Mouse (Mus musculus) thymus, postnatal 10 days (tissue): ENCODE data around the gene Dnajb1.

Experiments used
- DNase-seq, 2 experiments: peaks; one replicate each; pipeline ENCODE4 v3.0.0; 2021; ENCODE audit warnings: low spot score in 2 of 2

The Dnajb1 gene

DNA sequence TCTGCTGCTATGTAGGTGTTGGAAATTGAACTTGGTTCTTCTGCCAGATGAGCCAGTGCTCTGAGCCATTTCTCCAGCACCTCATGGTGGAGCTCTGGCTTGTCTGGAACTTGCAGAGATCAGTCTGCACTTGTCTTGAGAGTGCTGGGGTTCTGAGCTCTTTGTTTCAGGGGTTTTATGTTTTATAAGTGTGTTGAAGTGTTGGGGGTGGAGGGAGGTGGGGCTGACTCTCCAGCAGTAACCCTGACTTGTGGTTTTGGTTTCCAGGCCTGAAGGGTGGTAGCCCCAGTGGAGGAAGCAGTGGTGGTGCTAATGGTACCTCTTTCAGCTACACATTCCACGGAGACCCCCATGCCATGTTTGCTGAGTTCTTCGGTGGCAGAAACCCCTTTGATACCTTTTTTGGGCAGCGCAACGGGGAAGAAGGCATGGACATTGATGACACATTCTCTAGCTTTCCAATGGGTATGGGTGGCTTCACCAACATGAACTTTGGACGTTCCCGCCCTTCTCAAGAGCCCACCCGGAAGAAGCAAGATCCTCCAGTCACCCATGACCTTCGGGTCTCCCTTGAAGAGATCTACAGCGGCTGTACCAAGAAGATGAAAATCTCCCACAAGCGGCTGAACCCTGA lies 1.7 kb downstream of the Dnajb1 start:
- no peak for DNase-seq

DNA sequence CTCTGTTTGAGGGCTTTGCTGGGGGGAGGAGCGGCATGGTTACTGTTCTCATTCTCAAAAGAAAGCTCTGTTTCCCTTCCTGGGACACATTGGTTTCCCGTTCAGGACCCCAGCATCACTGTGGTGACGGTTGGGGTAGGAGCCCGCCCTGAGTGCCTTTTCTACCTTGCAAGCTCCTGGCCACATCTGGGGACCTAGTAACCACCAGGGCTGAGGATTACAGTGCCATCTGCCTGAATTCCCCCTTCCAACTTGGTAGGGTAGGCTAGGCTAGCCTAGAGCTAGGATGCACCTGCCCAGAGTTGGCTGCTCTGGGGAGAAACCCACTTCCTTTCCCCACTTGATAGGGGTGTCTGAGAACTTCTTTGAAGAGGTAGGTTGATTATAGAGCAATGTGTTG lies 3.9 kb downstream of the Dnajb1 start:
- peak; percentile 72 to 82 for DNase-seq

DNA sequence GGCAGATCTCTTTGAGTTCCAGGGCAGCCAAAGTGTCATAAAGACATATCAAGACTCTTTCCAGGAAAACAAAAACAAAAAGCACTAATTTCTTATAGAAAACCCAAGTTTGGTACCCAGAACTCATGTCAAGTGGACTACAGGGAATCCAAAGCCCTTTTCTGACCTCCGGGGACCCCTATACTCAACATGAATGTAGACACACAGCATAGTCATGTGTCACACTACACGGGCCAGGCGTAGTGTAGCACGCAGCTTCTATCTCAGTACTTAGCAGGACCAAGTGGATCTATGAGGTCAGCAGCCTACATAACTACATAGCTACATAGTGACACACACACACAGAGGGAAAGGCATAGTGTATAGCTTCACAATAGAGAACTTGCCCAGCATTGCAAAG lies 5.7 kb downstream of the Dnajb1 start:
- no peak for DNase-seq

DNA sequence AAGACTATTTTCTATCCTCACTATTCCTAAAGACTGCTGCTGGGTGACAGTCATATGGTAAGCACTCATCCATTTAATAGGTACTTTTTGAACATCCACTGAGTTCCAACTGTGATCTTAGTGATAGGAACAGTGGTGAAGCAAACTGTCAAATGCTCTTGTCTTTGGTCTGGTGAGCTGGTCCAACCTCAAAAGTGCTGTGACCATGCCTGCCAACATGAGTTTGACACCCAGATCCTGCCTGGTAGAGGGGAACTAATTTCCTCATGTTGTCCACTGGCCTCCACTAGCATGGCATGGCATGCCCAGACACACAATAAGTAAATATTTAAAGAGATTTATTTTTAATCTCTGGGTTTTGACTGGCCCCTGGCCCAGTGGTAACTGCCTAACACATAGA lies 8.6 kb downstream of the Dnajb1 start:
- DNase-seq: no peak

DNA sequence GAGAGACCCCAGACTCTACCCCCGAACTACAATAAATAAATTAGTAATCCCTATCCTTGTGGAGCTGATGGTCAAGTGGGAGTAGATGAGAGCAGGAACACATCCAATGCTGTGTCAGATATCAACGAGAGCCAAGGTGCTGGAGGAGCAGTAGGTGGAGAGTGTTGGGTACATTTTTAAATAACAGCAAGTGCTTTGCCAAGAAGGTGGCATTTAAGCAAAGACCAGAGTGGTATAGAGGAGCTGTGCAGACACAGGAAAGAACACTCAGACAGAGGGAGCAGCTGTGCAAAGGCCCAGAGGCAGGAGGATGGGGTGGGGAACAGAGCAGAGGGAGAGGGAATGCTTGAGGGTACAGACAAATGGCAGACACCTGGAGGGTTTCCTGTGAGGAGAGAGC lies 9.1 kb downstream of the Dnajb1 start:
- no peak for DNase-seq

- no peak for DNase-seq
Observed at GRCm38 (mm10) chr8:83618566-83618965, 10.6 kb downstream of the Dnajb1 start.

DNA sequence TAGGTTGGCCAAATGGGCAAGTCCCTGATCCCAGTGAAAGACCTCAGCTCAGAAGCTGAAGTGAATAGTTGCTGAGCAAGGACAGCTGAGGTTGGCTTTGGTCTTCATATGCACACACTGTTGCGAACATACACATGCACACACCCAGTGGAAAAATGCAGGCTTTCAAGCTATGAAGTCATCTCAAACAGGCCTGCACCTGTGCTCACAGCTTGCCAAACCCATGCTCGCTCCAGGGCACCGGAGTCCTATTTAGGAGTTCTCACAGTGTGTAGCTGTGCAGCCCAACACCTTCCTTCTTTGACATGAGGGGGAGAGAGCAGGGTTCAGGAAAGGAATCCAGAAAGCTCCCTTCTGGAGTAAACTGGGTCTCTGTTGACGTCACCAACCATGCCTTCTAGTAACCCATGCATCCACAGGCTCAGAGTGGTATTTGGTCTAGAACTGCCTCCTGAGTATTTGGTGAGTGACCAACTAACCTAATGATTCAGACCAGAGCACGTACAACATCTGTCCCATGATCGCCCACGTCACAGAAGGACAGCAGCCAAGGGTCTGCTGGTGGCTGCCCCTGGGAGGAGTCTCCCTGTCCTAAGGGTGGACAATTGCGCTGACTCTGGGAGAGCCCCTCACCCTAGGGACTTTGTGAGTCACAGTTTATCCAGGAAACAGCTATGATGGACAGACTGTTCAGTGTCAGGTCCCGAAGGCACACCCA lies 11.7 kb downstream of the Dnajb1 start:
- DNase-seq: peak; percentile 53 to 68

GRCm38 (mm10) chr8:83621691-83622388 lies 13.8 kb downstream of the Dnajb1 start:
- DNase-seq: no peak

- DNase-seq: peak; percentile 86 to 95
Observed at GRCm38 (mm10) chr8:83622389-83622989, 14.5 kb downstream of the Dnajb1 start.

- DNase-seq: no peak
Observed at GRCm38 (mm10) chr8:83623549-83623948, 15.6 kb downstream of the Dnajb1 start.

DNA sequence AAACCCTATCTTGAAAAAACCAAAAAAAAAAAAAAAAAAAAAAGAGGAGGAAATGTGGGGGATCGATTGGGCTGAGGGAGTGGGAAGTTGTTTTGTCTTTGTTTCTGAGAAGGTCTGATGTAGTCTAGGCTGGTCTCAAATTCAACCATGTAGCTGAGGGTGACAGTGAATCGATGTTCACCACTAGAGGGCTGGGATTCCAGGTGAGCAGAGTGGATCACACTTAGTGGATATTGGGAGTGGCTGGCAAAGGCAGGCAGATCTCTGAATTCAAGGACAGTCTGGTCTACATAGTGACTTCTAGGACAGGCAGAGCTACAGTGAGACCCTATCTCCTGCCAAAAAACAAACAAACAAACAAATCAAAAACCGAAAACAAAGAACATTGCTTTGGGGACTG lies 16.7 kb downstream of the Dnajb1 start:
- no peak for DNase-seq

DNA sequence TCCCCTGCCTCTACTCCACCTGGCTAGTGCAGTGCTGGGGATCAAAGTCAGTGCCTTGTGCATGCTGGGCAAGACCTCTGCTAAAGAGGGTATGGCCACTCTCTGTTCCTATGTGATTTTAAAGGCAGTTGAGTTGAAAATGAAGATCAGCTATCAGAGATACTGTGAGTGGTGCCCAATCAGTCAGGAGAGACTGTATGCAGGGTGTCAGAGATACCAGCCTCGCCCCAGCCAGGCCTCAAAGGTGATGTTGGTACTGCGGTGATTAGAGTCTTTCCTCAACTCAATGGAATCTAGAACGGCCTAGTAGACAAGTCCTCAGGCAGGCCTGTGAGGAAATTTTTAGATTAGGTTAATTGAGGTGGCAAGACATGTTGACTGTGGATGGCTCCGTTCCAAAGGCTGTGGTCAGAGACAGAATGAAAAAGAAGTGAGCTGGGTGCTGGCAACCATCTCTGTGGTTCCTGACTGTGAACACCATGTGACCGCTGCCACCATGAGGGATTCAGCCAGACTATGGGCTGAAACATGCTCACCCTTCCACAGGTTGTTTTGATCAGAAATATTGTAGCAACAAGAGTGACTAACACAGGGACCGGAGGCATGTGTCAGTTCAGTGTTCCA lies 17.8 kb downstream of the Dnajb1 start:
- DNase-seq: no peak

- DNase-seq: no peak
Observed at GRCm38 (mm10) chr8:83632083-83632707, 24.2 kb downstream of the Dnajb1 start.

DNA sequence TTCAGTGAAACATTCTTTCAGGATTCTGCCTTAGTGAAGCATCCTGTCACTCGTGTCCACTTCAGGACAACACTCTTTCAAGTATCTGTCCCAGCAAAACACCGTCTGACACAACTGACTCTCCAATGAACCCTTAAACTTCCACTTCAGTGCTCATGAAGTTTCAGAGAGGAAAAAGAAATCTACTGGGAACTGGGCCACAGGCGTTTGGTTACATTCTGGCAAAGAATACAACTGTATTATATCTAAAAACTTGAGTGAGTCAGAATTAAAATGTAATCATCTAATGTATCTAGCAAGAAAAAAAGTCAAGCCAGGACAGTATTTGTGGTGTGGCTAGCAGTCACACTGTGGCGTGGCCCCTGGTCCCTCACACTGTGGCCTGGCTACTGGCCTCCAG lies 30.9 kb downstream of the Dnajb1 start:
- no peak for DNase-seq

DNA sequence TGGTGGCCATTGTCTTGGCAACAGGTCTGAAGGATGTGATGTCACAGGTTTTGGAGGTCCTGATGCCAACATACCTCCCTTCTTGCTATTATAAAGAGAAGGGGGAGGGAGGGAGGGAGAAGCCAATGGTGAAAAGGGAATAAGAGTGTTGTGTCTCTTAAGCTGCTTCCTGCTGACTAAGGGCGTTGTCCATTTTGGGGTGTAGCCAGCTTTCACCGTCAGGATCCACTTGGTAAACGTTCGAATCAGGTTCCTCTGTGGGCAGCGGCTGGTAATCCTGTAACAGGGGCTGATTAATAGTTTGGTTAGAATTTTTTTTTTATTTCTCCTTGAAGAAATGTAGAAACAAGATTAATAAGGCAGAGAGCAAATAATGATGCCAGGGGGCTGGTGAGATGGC lies 31.7 kb downstream of the Dnajb1 start:
- DNase-seq: no peak

DNA sequence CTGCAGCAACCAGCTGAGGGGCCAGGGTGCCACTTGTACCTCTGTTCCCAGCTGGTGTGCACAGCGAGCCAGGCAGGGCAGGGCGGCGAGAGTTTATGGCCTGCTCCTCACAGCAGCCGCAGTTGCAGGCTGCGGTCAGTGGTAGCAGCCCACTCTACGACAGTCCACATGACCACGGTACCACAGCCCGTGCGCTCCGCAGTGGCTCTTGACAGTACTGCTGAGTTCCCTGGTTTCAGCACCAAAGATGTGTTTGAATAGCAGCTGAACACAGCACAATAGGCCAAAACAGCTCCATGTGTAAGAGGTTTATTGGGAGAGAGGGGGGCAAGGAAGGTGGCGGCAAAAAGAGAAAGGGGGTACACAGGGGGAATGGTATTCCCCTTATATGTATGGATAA lies 39.5 kb downstream of the Dnajb1 start:
- no peak for DNase-seq

DNA sequence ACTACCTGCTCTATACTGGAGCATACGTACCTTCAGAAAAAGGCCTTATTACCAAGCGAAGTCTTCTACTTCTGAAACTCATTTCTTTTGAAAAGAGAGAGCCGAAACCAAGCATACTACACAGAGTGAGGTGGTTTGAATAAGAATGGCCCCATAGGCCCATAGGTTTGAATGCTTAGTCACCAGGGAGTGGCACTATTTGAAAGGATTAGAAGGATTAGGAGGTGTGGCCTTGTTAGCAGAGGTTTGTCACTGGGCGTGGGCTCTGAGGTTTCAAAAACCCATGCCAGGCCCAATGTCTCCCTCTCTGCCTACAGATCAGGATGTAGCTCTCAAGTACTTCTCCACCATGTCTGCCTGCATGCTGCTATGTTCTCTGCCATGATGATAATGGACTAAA lies 40.0 kb downstream of the Dnajb1 start:
- no peak for DNase-seq

- DNase-seq: no peak
Observed at GRCm38 (mm10) chr8:83649699-83650098, 41.7 kb downstream of the Dnajb1 start.

DNA sequence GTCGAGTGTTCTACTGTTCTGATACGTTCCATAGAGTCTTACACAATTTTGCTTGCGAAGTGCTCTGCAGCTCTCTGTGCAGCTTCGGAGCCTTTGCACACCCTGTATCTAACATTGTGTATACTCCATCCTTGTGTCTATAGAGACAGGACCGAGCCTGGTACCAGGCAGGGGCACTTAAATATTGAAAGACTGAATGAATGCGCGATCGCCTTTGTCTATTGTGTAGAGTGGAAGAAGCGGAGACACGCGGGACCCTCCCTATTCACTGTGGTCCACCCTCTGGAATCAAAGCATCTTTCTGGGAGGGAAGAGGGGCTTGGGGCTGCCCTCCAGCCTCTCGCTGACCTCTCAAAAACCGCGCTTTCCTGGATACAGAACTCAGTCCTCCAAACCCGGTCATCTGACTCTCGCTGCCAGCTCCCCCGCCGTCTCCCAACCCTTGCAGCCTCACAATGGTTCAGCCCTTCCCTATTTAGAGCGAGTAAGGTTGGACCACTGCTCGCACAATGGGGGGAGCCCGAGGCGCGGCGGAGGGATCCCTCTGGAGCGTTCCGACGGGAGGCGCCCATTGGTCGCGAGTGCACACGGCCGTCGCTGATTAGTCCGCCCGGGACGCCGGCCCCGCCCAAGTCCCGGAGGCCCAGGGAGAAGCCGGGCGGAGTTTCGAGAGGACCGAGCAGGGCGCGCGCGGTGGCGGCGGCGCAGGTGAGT lies 44.2 kb downstream of the Dnajb1 start, which contains the start of gene Gipc1:
Gene Gipc1 (plus strand): TSS at position 648 of the 714 bp plus-strand sequence.
- peak; percentile 93 to 96 for DNase-seq

DNA sequence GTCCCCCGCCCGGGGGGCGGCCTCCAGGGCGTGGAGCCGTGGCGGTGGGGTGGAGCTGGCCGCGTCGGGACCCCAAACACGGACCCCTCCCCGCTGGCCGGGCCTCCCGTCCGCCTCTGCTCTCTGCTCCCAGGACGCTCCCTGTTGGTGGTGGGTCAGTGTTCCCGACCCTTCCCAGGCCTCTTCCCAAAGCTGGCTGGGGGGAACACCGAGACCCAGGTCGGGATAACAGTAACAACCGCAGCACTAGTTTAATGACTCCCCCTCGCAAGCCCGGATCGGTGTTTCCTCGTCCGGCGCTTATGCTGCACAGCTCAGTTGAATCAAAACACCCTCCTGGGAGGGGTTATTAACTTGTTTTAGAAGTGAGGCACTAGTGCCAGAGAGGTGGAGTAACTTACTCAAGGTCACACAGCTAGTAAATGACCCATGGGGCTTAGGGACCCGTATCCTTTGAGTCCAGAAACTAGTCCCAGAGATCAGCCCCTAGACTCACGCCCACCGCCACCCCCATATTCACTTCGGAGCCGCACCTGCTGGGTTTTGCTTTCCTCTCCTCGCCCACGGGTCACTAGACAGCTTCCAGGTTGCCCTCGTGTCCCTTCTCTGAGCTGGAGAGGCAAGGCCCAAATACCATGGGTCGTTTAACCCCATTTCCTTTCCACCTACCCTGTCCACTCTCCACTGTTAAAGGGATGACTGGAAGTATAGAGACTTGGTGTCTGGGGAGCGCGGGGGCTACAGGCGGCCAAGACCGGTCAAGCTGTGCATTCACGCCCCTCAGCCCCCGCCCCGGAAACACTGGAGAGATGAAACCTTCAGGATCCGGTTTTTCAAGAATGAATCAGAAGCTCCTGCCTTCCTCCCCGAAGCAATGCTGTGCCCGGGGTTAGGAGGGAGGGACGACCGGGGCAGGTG lies 45.0 kb downstream of the Dnajb1 start:
- no peak for DNase-seq
